Mouse (Mus musculus): ENCODE measurements at regions not wholly inside any gene's neighbourhood (a gene's known extent, or its start where the extent isn't known, plus 50 kb on each side); places are given as distances from the start of the nearest gene placed in this dataset.
A peak's percentile ranks its signal among the peaks of the same experiment; 100 is the strongest.

DNA sequence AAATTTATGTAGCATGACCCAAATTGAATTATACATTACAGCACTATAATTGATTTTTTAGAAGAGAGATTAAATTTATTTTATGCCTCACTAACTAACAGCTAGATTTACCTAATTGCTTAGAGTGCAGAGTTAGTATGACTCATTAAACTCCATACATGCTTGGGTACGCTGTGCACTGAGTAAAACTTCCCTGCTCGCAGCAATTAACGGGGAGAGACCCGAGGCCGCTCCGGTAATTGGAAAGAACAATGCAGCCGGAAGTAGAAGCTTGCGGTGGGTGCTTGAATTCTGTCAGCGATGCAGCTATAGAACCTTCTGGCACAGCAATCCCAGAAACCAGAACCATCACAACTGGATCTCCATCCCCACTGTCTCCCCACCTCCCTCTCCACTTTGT lies 261.8 kb downstream of the Tle3 start:
- no peak for DNase-seq (ENCODE audit: extremely low spot score, low spot score)

- no peak for DNase-seq (ENCODE audit: extremely low spot score, low spot score)
These were observed 260.4 kb downstream of the Tle3 start for GRCm38 (mm10) chr9:61632602-61633001.

DNA sequence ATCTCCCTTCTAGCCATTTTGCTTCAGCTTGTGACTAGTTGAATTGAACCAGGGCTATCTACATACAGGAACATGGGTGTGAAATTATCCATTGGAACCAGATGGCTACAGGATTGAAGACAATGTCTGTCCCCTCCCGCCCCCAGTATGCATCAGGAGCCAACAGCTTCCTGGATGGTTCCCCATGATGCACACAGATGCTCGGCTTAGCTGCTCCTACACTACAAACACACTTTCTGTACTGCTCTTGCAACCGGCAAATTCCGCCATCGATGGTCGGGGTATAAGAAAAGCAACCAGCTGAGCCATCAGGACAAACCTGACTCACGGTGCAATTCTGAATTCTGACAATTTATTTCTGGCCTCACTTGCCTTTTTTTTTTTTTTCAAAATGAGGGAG lies 258.9 kb downstream of the Tle3 start:
- no peak for DNase-seq (ENCODE audit: extremely low spot score, low spot score)

DNA sequence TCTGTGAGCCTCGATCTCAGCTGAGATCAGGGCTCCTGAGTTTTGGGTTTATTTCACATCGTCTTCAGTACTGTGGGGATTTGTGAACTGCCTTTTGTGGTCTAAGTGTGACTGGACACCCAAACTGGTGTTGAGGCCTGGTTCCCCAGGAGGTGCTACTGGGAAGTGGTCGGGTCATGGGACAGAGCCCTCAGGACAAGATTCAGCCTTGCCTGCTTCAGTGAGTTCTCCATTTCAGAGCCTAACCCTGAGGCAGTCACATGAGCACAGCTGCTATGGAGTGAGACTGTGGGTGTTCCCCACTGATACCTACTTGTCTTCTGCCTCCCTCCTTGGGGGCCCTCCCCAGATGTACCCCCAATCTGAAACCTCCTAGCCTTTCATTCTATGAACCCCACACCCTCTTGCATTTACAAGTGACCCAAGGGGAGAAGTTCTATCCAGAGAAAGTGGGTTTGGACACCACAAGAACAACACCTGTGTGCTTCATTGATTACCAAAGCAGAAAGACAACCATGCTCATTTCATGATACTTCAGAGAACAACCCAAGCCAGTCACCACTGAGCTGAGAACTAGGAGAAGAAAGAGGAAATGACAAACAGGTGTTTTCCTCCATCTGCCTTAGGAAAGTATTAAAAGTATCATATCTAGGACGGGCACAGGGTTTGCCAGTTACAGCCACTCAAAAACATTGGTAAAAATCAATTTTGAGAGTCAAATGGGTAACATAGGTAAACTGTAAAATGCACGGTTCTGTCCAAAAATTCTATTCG lies 255.8 kb downstream of the Tle3 start:
- DNase-seq (ENCODE audit: extremely low spot score, low spot score), result no peak

- no peak for DNase-seq (ENCODE audit: extremely low spot score, low spot score)
These were observed 250.8 kb downstream of the Tle3 start for GRCm38 (mm10) chr9:61622933-61623332.

- no peak for DNase-seq (ENCODE audit: extremely low spot score, low spot score)
These were observed 249.8 kb downstream of the Tle3 start for GRCm38 (mm10) chr9:61621939-61622338.

DNA sequence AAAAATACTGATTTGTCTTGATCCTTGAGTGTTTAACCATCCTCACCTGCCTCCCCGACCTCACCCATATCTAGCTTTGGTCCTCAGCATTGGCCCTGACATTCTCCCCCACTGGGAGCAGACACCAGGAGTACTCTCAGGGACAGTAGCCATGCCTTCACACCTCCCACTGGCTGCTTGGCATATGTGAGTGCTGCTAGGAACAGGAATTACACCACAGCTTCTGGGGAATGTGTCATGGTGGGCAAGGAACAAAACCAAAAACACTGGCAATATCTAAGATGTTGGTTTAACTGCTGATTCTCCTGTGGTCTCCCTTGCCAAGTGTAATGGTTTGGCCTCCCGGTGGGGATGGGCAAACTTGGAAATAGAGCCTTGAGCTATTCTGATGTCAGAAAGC lies 248.6 kb downstream of the Tle3 start:
- no peak for DNase-seq (ENCODE audit: extremely low spot score, low spot score)

GRCm38 (mm10) chr9:61620105-61620504 lies 247.9 kb downstream of the Tle3 start:
- DNase-seq (ENCODE audit: extremely low spot score, low spot score), result peak; percentile 35

- peak; percentile 74 for DNase-seq (ENCODE audit: extremely low spot score, low spot score)
These were observed 246.5 kb downstream of the Tle3 start for GRCm38 (mm10) chr9:61618510-61619249.

- no peak for DNase-seq (ENCODE audit: extremely low spot score, low spot score)
These were observed 245.8 kb downstream of the Tle3 start for GRCm38 (mm10) chr9:61617979-61618378.

GRCm38 (mm10) chr9:61615556-61615955 lies 243.4 kb downstream of the Tle3 start:
- no peak for DNase-seq (ENCODE audit: extremely low spot score, low spot score)

DNA sequence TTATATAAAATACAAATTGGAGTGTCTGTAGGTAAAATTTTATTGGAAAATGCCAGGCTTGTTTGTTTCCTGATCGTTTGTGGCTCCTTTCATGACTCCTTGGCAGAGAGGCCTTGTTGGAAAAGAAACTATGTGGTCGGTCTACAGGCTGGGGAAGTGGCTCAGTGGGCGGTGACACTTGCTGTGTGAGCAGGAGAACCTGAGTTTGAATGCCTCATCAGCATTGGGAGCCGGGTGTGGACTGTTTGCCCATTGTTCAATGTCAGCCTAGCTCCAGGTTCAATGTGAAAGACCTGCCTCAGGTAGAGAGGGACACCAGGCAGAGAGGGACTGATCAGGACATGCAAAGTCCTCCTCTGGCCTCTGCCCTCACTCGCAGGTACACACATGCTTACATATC lies 235.4 kb downstream of the Tle3 start:
- no peak for DNase-seq (ENCODE audit: extremely low spot score, low spot score)

- no peak for DNase-seq (ENCODE audit: extremely low spot score, low spot score)
These were observed 230.3 kb downstream of the Tle3 start for GRCm38 (mm10) chr9:61602353-61602978.

DNA sequence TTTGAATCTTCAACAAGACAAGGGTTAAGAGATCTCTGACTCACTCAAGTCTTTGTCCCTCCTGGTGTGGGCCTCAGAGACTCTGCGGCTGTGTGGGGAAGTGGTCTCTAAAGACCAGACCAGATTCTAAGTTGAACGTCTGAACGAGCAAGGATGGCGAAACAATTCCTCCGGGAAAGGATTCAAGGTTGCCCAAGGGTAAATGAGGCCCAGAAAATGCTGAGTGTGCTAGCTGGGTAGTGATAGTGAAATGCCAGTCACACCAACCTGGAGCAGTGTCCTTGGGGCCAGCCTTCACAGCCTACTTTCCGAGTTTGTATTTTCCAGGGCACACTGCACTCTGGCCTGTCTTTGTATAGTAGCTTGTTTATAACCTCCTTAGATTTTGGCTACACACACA lies 229.7 kb downstream of the Tle3 start:
- DNase-seq (ENCODE audit: extremely low spot score, low spot score), result no peak

- no peak for DNase-seq (ENCODE audit: extremely low spot score, low spot score)
These were observed 225.1 kb downstream of the Tle3 start for GRCm38 (mm10) chr9:61597287-61597686.

DNA sequence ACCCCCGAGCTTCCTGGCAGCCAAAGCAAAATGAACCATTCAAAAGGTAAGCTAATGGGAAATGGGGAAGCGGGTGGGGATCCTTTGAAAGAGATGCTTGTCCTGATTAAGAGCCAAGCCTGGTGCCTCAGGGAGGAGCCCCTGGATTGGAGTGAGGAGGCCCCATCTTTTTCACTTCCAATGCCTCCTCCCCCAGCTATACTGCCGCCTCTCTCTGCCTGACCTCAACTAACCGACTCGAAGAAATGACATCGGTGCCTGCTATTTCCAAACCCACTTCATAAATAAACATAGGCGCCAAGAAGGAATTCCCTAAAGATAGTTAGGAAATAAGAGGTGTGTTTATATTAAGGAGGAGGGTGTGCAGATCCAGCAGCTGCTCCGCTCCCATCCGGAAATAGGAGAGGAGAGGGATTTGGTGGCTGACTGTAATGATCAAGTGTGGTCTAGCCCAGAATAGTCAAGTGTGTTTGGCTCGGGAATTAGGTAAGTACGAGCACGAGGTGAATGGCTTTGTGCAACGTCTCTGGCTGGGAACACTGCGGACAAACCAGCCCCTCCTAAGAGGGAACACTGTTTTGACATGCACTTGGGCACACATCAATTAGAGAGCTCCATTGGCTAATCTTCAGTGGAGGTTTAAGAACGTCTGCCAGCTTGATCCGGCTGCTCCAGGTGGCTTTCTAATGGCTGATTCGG lies 224.4 kb downstream of the Tle3 start:
- no peak for DNase-seq (ENCODE audit: extremely low spot score, low spot score)

GRCm38 (mm10) chr9:61595170-61595967 lies 223.2 kb downstream of the Tle3 start:
- DNase-seq (ENCODE audit: extremely low spot score, low spot score), result no peak

DNA sequence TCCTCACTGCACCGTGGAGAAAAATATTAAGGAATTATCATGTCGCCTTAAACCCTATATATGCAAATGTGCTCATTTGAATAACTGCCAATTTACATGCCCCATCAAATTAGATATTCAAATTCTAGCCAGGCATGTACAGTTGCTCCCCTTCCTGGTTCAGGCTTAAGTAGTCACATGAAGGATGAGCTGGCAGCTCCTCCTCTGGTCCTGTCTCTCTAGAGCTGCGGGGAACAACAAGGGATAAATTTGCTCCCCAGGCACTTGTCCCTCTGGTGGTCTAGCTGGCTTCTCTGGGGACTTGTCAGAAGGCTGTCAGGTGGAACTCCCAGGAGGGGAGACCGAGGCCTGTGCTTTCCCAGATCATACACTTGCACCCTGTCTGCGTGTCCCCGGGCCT lies 221.8 kb downstream of the Tle3 start:
- no peak for DNase-seq (ENCODE audit: extremely low spot score, low spot score)

DNA sequence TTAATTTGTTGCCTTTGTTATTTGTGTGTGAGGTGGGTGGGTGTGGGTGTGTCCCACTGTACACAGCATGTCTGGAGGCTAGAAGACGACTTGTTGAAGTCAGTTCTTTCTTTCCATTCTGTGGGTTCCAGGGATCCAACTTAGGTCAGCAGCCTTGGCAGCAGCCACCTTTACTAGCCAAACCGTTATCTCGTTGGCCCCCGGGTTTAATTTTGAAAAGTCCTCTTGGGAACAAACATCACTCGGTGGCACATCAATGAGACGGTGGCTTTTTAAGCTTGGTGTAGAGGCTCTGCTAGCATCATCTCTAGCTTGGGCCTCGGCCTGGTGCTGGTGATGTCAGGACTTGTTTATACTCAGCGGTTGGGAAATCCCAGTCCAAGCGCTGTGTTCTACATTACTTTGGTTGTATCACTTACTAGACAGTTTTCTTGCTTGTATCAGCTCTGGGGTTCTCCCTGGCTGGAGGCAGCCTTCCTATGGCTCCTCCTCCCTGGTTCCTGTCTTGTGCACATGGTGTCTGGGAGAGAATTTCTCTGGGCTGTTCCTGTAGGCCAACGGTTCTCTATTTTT lies 217.6 kb downstream of the Tle3 start:
- no peak for DNase-seq (ENCODE audit: extremely low spot score, low spot score)

DNA sequence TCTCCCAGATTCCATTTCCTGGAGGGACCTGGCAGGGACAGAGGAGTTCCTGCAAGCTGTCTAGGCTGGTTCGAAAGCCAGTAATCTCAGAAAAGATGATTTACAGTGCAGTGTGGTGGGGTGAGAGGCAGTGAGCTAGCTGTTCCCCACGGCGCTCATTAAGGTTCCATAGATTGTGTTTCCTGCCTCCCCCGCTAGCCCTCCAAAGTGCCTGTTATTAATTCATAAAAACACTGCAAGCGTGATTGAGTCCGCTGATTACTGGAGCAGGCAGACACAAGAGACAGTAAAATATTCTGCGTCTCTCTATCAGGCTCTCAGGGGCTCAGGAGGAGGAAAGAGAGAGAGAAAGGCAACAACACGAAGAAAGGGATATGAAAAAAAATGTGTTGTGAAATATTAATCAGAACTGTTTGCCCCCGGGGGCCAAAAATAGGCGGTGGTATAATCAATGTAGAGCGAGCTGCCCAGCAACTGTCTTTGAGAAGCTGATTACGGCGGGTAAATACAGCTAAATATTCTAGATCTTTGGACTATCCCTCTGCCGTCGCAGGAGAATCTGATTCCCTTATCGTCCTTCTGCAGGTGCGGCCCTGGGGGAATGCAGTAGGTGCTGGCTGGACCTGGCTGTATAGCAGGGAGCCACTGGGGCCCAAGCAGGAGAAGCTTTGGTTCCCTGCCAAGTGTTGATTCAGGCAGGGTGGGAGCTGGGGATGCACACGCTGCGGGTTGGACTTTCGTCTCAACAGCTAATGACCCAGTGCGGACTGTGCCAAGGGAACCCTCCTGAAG lies 211.3 kb downstream of the Tle3 start:
- DNase-seq (ENCODE audit: extremely low spot score, low spot score), result no peak

Measured in neural tube, embryonic 10.5 days (tissue).